Mouse (Mus musculus): ENCODE measurements around the gene Sipa1l3.

DNA sequence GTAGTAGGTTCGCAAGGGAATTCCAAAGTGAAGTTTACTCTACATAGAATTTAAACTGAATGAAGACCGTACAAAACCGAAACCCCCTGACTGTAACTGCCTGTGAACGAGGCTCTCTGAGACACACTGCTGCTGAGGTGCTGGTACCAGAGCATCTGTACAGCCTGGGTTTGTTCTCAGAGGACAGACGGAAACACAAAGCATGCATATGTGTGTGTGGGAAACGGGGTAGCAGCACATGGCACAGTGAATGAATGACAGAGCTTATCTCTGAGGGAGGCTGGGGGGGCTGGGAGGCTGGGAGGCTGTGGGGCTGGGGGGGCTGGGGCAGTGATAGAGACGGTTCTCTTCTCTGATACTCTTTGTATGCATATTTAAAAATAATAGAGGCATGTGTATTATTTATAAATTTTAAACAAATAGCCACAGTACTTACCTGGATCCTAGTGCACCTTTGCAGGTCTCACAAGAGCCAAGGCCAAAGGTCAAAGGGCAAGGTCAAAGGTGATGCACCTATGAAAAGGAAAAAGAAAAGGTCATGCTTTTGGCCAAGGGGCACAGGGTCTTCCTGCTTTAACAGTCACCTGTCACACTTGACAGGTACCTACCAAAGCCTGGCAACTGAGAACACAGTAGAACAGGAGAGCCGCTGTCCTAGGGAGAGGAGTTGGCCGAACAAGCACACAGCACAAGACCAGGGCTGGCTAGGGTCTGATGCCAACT lies 84.0 kb downstream of the Sipa1l3 start:
- TF ChIP-seq CTCF (IDR thresholded peaks at IDR 0.05) (no peak), POLR2A (IDR thresholded peaks at IDR 0.05; ENCODE audit: insufficient read depth, low read depth, low read length) (no peak)

All from heart, adult 2 months (tissue).